Mouse (Mus musculus): ENCODE results near the gene Calm2.

DNA sequence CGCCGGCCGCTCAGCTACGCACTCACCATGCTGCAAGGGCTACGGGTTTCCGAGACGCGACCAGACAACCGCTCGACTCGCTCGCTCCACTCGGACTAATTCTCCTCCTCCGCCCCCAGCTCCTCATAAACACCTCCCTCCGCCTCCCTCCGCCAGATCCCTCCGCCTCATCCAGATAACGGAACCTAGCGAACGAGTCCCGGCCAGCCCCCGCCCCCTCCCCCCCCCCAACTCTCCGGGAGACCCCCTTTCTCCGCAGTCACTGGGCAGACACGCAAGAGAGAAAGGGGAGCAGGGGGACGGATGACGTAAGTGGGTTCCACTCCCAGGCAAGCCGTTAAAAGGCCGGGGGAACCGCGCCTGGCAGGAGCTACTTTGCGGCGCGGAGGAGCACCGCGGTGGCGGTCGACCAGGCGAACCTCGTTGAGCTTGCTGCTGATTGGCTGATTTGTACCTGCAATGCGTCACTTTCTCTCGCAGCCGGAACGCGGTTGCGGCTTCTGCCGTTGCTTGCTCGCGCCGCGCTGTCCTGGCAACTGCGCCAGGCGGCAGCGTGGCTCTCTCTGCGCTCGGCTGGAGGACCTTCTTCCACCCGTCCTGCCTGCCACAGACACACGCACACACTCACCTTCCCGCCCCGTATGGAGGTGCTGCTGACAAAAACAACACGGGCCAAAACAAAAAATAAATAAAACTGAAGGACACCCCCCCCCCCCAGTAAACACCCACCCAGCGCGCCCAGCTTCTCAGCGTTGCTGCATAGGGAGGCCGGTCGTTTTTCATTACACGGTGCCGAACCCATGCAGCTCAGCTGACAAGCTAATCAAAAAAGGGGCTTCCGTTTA, at the start of gene Calm2:
- no peak for TF ChIP-seq CTCF (IDR thresholded peaks at IDR 0.05; ENCODE audit: borderline replicate concordance, control insufficient read depth, extremely low read depth, insufficient read depth, low read length, poor library complexity)
- TF ChIP-seq POLR2A (IDR thresholded peaks at IDR 0.05; ENCODE audit: control insufficient read depth, extremely low read depth, insufficient read depth, low read length, poor library complexity), result peak; percentile 99
